Mouse (Mus musculus) embryonic facial prominence, embryonic 12.5 days (tissue): Measurements from ENCODE around the gene Gzmm. TPM values are rescaled to one million over a fixed set of nuclear protein-coding genes. Genes with fewer than 3 reads are reported as not detected.

Experiments used
- ATAC-seq: fragments of 200-750 bp; cut with Nextera tagmentation; 2 replicates; pipeline ENCODE4 v1.8.0; 2017; ENCODE audit not compliant: insufficient number of reproducible peaks, insufficient read depth, low FRiP score, low TSS enrichment
- H3K27ac ChIP-seq: fragments of 300-500 bp; sonication (generic); 2 replicates; pipeline ENCODE4 v1.5.1; 2016; ENCODE audit warnings: mild to moderate bottlenecking
- H3K27me3 ChIP-seq: fragments of 300-500 bp; sonication (generic); 2 replicates; pipeline ENCODE4 v1.6.1; 2016; ENCODE audit warnings: mild to moderate bottlenecking, moderate library complexity
- H3K36me3 ChIP-seq: fragments of 300-500 bp; sonication (generic); 2 replicates; pipeline ENCODE4 v1.6.1; 2016; ENCODE audit warnings: mild to moderate bottlenecking
- H3K4me1 ChIP-seq: fragments of 300-500 bp; sonication (generic); 2 replicates; pipeline ENCODE4 v1.6.1; 2016
- H3K4me2 ChIP-seq: fragments of 300-500 bp; sonication (generic); replicated peaks from 2 replicates; pipeline ENCODE4 v1.6.1; 2016; ENCODE audit warnings: mild to moderate bottlenecking, moderate library complexity
- H3K4me3 ChIP-seq: fragments of 300-500 bp; sonication (generic); 2 replicates; pipeline ENCODE4 v1.5.1; 2016; ENCODE audit warnings: mild to moderate bottlenecking
- H3K9ac ChIP-seq: fragments of 300-500 bp; sonication (generic); 2 replicates; pipeline ENCODE4 v1.6.1; 2016; ENCODE audit warnings: mild to moderate bottlenecking, moderate library complexity
- H3K9me3 ChIP-seq: fragments of 300-500 bp; sonication (generic); 2 replicates; pipeline ENCODE4 v1.6.1; 2016; ENCODE audit warnings: mild to moderate bottlenecking, moderate library complexity
- WGBS: fragments of 180-500 bp; shearing (Covaris S2); methylation state at CpG from one replicate; pipeline ENCODE4 v1.1.7; 2016; 5-methylcytosine and 5-hydroxymethylcytosine counted together
- polyA plus RNA-seq: library from polyadenylated mRNA; unstranded; fragments of >200 nt; fragmentation: Nextera tagmentation; extraction: Ambion mirVana; gene quantifications from 2 replicates; pipeline ENCODE4 v1.2.1, GENCODE M21; 2016

The Gzmm gene
- polyA plus RNA-seq, result 0.55 and 1.5 TPM in 2 replicates

DNA sequence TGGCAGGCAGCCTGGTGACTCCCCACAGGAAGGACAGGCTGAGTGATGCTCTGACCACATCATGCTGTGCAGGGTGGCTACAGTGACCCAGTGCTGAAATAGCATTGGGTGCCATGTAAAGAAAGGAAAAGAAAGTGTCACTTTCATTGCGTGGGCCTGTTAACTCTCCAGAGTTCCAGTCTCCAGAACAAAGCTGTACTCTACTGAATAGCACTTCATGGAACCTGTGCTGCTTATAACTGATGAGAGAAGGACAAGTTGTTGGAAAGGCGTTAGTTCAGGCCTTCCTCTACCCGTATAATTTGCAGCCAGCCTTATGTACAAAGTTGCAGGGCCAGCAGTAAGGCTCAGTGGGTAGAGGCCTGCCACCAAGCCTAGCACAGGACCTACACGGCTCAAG lies at the start of gene Gzmm:
Gzmm (plus strand) TSS at position 301 of the 400 bp plus-strand sequence.
- Histone ChIP-seq H3K36me3 (peaks cover 53% of the 10 kb centered on the region), H3K27ac (no peak within 1 kb of the TSS), H3K9ac (no peak within 1 kb of the TSS), H3K4me2 (no peak within 1 kb of the TSS), H3K9me3 (peaks cover 5% of the 10 kb centered on the region), H3K27me3 (no peaks in the 10 kb centered on the region), H3K4me3 (no peak within 1 kb of the TSS), H3K4me1 (peaks cover 2% of the 10 kb centered on the region)
- WGBS, result 91% methylated on average over 4 of the region's 4 CpGs
- ATAC-seq, result no peak

DNA sequence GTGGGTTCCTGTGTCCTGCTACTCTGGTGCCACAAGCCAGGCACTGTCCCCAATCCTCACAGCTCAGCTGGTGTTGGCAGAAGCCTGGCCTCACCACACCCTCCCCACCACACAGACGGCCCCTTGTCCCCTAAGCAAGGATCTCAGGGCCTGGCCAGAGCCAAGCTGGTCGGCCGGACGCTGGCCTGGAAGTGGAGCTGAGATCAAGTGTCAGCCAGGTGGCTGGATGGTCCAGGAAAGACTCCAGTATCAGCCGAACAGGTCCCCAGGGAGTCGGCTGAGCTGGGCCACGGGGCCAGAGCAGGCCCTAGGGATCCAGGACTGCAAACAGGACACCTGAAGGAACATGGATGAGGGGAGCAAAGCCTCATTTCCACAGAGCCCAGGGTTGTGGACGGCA lies 43.1 kb upstream of the Gzmm start, which contains the start of gene Odf3l2:
Odf3l2 (minus strand) TSS at position 28 of the 400 bp plus-strand sequence.
- H3K27ac ChIP-seq, result no peak within 1 kb of the TSS
- no peak within 1 kb of the TSS for H3K4me3 ChIP-seq
- no peaks in the 10 kb centered on the region for H3K36me3 ChIP-seq
- H3K9ac ChIP-seq, result no peak within 1 kb of the TSS
- WGBS, result 55% methylated on average over 8 of the region's 8 CpGs
- no peak for ATAC-seq
- no peaks in the 10 kb centered on the region for H3K9me3 ChIP-seq
- H3K4me2 ChIP-seq, result no peak within 1 kb of the TSS
- no peaks in the 10 kb centered on the region for H3K4me1 ChIP-seq
- H3K27me3 ChIP-seq, result no peaks in the 10 kb centered on the region

DNA sequence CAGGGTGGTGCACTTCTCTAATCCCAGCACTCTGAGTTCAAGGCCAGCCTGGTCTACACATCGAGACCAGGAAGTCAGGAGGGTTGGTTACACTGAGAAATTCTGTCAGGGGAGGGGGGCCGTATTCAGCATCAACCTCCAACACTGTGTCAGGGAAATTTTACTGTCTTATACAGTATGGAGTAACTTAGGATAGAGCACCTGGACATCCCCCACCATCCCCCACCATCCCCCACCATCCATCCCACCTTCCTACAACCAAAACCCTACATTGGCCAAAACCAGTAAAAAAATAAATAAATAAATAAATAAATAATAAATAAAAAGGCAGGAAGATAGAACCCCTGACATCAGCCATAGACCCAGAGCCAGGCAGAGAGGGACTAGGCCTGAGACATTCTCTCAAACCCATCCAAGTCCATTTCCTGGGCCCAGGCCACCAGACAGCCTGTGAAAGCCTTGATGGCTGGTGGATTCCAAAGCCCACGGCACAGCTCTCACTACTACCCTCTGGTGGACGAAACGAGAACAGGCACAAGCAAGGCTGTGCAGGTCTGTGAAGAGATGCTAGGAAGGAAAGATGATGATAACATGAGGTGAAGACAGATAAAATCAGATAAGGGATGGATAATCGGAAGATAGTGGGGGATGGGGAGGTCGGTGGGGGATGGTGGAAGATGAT lies 39.6 kb upstream of the Gzmm start:
- no peak for ATAC-seq
- no peak overlapping the region for H3K27ac ChIP-seq
- WGBS, result 28% methylated on average over 7 of the region's 7 CpGs

DNA sequence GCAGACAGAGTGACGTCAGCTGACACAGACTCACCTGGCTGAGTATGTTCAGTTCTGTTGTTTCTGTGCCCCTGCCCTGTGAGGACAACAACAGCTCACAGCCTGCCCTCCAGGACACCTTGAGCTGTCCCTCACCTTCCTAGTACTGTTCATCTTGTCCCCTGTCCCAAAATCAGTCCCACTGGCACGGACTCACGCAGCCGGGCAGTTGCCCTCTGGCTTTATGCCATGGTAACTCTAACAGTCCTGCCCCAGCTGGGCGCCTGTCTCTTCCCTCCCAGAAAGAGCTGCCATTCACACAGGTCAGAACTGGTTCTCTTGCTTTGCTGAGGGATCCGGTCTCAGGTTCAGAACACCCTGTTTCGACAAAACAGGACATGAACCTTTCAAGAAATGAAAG lies 36.0 kb upstream of the Gzmm start:
- no peak overlapping the region for H3K4me2 ChIP-seq
- no peak overlapping the region for H3K27ac ChIP-seq
- no peak for ATAC-seq
- H3K9ac ChIP-seq, result no peak overlapping the region
- no peaks in the 10 kb centered on the region for H3K27me3 ChIP-seq
- 86% methylated on average over 7 of the region's 7 CpGs for WGBS
- H3K9me3 ChIP-seq, result no peaks in the 10 kb centered on the region
- H3K4me1 ChIP-seq, result 0 out of 2 replicates have a peak, but pooled peaks cover 5% of the 10 kb centered on the region
- H3K36me3 ChIP-seq, result no peaks in the 10 kb centered on the region
- H3K4me3 ChIP-seq, result no peak overlapping the region

More for the DNA sequence above, 39.6 kb upstream of the Gzmm start:
- Histone ChIP-seq H3K9me3 (no peaks in the 10 kb centered on the region), H3K4me2 (no peak overlapping the region), H3K27me3 (no peaks in the 10 kb centered on the region), H3K4me3 (no peak overlapping the region), H3K9ac (no peak overlapping the region), H3K4me1 (no peaks in the 10 kb centered on the region), H3K36me3 (no peaks in the 10 kb centered on the region)

DNA sequence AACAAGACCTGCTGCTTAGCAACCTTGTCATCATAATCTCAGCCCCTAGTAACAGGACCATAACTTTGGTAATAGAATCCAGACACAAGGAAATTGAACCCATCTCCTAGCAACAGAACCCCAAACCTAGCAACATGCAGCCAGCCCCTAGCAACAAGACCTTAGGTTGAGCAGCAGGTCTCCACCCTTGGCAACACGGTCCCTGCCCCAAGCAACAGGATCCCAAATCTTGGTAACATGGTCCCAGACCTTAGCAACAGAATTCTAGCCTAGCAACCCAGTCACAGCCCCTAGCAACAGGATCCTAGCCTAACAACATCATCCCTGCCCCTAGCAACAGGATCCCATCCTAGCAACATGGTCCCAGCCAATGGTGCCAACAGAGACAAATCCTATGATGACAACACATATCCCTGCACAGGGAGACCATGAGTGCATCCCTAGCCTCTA lies 33.8 kb upstream of the Gzmm start:
- H3K27me3 ChIP-seq, result no peaks in the 10 kb centered on the region
- H3K36me3 ChIP-seq, result no peaks in the 10 kb centered on the region
- no peak overlapping the region for H3K9ac ChIP-seq
- no peak overlapping the region for H3K4me3 ChIP-seq
- 0 out of 2 replicates have a peak, but pooled peaks cover 5% of the 10 kb centered on the region for H3K4me1 ChIP-seq
- no peaks in the 10 kb centered on the region for H3K9me3 ChIP-seq
- no peak overlapping the region for H3K27ac ChIP-seq
- peak; percentile 61; the same call in 1 of the 2 replicates for ATAC-seq
- no peak overlapping the region for H3K4me2 ChIP-seq
- 12% methylated on average over 1 of the region's 1 CpGs for WGBS

DNA sequence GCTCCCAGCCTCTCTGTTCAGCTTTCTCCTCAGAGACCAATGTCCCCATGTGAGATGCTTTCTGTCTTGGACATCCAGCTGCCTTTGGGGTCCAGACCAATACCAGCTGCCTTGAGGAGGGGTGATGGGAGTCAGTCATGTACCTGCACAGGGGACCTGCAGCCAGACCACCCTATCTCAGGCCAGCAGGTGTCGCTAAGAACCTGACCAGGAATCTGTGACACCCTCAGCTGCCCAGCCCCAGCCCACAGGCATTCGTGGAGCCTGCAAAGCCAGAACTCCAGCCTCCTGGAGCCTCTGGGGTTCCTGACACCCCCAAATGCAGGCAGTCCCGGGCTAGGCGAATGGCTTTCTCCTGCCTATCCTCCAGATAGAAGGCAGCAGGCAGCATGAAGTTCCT lies 30.0 kb upstream of the Gzmm start:
- H3K4me3 ChIP-seq, result no peak overlapping the region
- 0 out of 2 replicates have a peak, but pooled peaks cover 5% of the 10 kb centered on the region for H3K4me1 ChIP-seq
- no peak overlapping the region for H3K9ac ChIP-seq
- no peak overlapping the region for H3K4me2 ChIP-seq
- H3K27ac ChIP-seq, result no peak overlapping the region
- no peaks in the 10 kb centered on the region for H3K9me3 ChIP-seq
- H3K27me3 ChIP-seq, result no peaks in the 10 kb centered on the region
- 15% methylated on average over 4 of the region's 4 CpGs for WGBS
- H3K36me3 ChIP-seq, result no peaks in the 10 kb centered on the region
- ATAC-seq, result no peak

DNA sequence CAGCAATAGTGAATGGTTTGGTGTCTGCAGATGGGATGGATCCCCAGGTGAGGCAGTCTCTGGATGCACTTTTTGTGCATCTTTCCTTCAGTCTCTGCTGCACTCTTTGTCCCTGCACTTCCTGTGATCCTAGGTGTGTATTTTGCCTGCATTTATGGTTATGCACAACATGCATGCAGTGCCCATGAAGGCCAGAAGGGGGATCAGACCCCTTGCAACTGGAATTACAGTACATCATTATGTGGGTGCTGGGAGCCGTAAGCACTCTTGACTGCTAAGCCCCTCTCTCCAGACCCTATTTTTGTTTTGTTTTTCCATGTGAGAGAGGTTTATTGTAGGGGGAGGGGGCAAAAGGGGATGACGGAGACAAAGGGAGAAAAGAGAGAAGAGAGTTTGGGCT lies 28.5 kb upstream of the Gzmm start:
- Histone ChIP-seq H3K27me3 (no peaks in the 10 kb centered on the region), H3K9ac (no peak overlapping the region), H3K4me1 (0 out of 2 replicates have a peak, but pooled peaks cover under 1% of the 10 kb centered on the region), H3K4me3 (no peak overlapping the region), H3K4me2 (no peak overlapping the region), H3K36me3 (no peaks in the 10 kb centered on the region), H3K27ac (no peak overlapping the region), H3K9me3 (no peaks in the 10 kb centered on the region)
- 80% methylated on average over 2 of the region's 2 CpGs for WGBS
- ATAC-seq, result no peak

DNA sequence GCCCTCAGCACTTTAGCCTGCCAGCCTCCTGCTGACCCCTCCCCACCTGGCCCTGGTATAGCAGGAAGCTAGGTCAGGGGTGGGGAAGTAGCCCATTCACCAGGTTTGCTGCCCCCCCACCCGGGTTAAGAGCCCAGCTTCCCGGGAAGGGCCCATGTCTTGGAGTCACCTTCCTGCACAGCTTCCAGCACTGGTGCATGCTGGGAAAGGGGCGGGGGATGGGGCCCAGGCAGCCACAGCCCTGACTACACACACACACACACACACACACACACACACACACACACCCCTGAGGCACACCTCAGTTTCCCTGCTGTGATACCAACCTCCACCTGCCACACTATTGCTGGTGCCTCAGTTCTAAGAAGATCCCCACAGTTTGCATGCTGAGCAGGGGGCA lies 27.0 kb upstream of the Gzmm start:
- 35% methylated on average over 3 of the region's 3 CpGs for WGBS
- H3K4me1 ChIP-seq, result no peaks in the 10 kb centered on the region
- no peak overlapping the region for H3K4me3 ChIP-seq
- no peaks in the 10 kb centered on the region for H3K27me3 ChIP-seq
- H3K4me2 ChIP-seq, result no peak overlapping the region
- no peak overlapping the region for H3K9ac ChIP-seq
- H3K27ac ChIP-seq, result no peak overlapping the region
- H3K9me3 ChIP-seq, result no peaks in the 10 kb centered on the region
- no peaks in the 10 kb centered on the region for H3K36me3 ChIP-seq
- no peak for ATAC-seq

DNA sequence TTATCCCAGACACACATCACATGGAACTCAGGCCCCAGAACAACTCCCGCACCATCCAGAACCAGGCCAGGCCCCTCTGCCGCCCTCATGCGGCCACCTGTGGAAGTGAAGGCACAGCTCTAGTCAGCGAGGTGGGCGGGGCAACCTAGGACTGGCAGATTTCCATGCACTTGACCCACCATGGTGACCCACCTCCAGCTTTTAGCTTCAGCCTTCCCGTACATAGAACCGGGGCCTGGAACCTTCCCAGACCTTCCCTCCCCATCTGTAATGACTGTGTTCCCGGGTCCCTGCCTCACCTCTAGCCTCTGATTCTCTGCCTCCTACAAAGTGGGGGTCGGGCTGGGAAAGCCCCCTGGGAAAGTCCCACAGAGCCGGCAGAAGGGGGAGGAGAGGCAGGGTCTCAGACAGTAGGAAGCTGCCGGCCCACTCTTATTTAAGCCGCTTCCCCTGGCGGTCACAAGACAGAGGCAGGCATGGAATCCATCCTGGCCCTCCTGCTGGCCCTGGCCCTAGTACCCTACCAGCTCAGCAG lies 24.6 kb upstream of the Gzmm start, which contains the start of gene Madcam1:
Madcam1 (plus strand) TSS at position 429 of the 535 bp plus-strand sequence.
- Histone ChIP-seq H3K9ac (no peak within 1 kb of the TSS), H3K4me1 (no peaks in the 10 kb centered on the region), H3K4me2 (no peak within 1 kb of the TSS), H3K4me3 (no peak within 1 kb of the TSS), H3K9me3 (no peaks in the 10 kb centered on the region), H3K27ac (no peak within 1 kb of the TSS), H3K36me3 (no peaks in the 10 kb centered on the region), H3K27me3 (no peaks in the 10 kb centered on the region)
- WGBS, result 10% methylated on average over 13 of the region's 13 CpGs
- ATAC-seq, result no peak

DNA sequence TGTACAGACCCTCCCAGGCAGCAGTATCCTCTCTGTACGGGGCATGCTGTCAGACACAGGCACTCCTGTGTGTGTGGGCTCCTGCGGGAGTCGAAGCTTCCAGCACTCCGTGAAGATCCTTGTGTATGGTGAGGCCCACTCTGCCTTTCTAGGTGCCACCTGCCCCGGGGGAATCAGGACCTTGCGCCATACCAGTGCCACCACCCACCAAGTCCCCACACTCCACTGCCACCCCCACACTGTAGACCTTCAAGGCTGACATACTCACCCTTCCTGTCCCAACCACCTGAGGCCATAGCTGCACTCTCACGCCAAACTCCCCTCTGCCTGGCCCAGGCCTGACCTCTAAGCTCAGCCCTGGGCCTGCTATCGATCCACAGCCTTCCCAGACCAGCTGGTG lies 23.8 kb upstream of the Gzmm start:
- Histone ChIP-seq H3K9me3 (no peaks in the 10 kb centered on the region), H3K4me1 (peaks cover under 1% of the 10 kb centered on the region; the same call in 1 of the 2 replicates), H3K4me2 (no peak overlapping the region), H3K27me3 (no peaks in the 10 kb centered on the region), H3K36me3 (no peaks in the 10 kb centered on the region), H3K4me3 (no peak overlapping the region), H3K27ac (no peak overlapping the region), H3K9ac (no peak overlapping the region)
- no peak for ATAC-seq
- 76% methylated on average over 8 of the region's 8 CpGs for WGBS

DNA sequence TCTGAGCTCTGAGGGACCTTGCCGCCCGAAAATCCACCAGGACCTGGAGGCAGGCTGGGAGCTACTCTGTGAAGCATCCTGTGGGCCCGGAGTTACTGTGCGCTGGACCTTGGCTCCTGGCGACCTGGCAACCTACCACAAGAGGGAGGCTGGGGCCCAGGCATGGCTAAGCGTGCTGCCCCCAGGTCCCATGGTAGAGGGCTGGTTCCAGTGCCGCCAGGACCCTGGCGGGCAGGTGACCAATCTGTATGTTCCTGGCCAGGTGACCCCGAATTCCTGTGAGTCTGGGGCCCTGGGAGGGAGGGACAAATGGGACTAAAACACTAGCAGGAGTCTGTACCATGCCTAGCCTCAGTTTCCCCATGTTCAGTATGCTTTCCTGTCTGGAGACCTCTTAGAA lies 22.3 kb upstream of the Gzmm start:
- ATAC-seq, result no peak
- Histone ChIP-seq H3K4me2 (no peak overlapping the region), H3K4me3 (no peak overlapping the region), H3K9ac (no peak overlapping the region), H3K27me3 (no peaks in the 10 kb centered on the region), H3K27ac (no peak overlapping the region), H3K36me3 (no peaks in the 10 kb centered on the region), H3K9me3 (no peaks in the 10 kb centered on the region), H3K4me1 (peaks cover 13% of the 10 kb centered on the region)
- WGBS, result 69% methylated on average over 9 of the region's 9 CpGs

DNA sequence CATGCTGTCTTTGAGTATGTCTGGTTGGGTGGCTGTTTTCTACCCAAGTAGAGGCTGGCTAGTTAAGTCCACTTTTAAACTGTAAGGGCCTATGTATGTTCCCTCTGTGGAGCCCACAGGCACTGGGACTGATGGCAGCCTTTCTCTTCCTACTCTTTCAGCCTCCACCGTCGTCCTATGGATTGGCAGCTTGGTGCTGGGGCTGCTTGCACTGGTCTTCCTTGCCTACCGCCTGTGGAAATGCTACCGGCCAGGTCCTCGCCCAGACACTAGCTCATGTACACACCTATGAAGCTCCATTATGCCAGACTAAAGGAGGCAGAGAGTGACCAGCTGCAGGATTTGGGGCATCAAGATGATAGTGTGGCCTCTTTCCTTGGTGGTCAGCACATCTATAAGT lies 20.7 kb upstream of the Gzmm start:
- ATAC-seq, result no peak
- no peak overlapping the region for H3K9ac ChIP-seq
- H3K36me3 ChIP-seq, result 0 out of 2 replicates have a peak, but pooled peaks cover 2% of the 10 kb centered on the region
- H3K27me3 ChIP-seq, result no peaks in the 10 kb centered on the region
- WGBS, result 82% methylated on average over 5 of the region's 5 CpGs
- no peaks in the 10 kb centered on the region for H3K9me3 ChIP-seq
- peaks cover 13% of the 10 kb centered on the region for H3K4me1 ChIP-seq
- no peak overlapping the region for H3K4me2 ChIP-seq
- no peak overlapping the region for H3K4me3 ChIP-seq
- no peak overlapping the region for H3K27ac ChIP-seq
